Mouse (Mus musculus) adrenal gland, adult 2 months (tissue): ENCODE measurements around the gene Krt7. TPM values are rescaled to one million over a fixed set of nuclear protein-coding genes. Genes with fewer than 3 reads are reported as not detected.

Experiments used
- DNase-seq: peaks from one replicate; pipeline ENCODE4 v3.0.0; 2021
- microRNA-seq, 2 experiments: library from miRNA; unstranded; fragments of <30 nt; microRNA quantifications; one replicate each; pipeline ENCODE4 v1.2.0; 2021
- polyA plus RNA-seq: library from polyadenylated mRNA; depleted of rRNA; stranded (reverse); fragments of >200 nt; gene quantifications from 2 replicates; pipeline ENCODE4 v1.2.3, GENCODE M21; 2012; rRNA removed
- total RNA-seq, 2 experiments: library from RNA; stranded (reverse); gene quantifications; 2 replicates each; pipeline ENCODE4 v1.2.3; 2021

The Krt7 gene
- total and polyA plus RNA-seq, 3 experiments = 0.76 to 3.2 (median 2.1) TPM

DNA sequence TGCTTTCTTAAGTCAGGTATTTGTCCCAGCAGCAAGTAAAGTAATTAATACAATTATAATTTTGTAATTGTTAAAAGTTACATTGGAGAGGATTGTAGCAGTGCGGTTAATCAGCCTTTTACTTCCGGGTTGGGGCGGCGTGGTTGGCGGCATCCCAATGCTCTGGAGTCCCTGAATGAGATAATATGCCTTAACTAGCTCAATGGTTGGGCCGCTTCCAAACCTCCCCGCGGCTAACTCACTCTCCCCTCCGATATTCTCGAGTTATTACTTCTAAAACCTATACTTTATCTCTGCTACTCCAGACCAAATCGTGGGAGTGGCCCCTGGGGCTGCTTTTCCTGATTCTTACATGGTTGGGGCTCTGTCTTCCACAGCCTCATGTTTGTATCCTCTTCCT lies 35.7 kb downstream of the Krt7 start:
- DNase-seq = no peak

DNA sequence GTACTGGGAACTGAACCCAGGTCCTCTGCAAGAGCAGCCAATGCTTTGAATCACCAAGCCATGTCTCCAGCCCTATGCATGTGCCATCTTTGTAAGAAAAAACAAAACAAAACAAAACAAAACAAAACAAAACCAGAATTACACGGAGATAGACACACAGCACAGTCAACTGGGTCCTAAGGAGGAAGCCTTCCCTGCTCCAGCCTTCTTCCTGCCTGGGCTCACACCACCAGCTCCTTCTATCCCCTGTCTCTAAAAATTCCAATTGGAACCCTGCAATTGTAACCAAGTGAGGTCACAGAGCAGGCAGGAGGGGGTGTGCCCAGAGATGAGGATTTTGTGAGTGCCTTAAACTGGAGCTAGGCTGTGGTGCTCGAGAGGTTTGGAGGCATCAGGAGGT lies 36.6 kb downstream of the Krt7 start, which contains the start of gene Krt88:
Krt88 (plus strand) TSS at position 301 of the 400 bp plus-strand sequence.
- DNase-seq = no peak

- peak; percentile 80 for DNase-seq
Observed at GRCm38 (mm10) chr15:101453093-101453736, 42.4 kb downstream of the Krt7 start.

DNA sequence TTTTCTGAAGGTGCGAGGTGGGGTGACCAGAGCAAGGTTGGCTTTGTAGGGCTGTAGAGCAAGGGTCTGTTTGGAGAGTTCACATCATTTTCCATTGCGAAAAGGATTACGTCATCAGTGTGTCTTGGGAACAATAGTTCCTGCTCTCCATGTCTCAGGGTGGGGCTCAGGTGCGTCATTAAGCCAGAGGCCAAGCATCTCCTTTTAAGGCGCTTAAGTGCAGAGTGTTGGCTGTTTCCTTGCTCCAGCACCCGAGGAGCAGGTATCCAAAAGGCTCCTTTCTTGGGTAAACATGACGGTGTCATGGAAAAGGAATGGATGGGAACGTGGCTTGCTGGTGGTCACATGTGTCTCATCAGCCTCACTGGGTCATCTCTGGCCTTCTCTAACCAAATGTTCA lies 43.9 kb downstream of the Krt7 start:
- no peak for DNase-seq

DNA sequence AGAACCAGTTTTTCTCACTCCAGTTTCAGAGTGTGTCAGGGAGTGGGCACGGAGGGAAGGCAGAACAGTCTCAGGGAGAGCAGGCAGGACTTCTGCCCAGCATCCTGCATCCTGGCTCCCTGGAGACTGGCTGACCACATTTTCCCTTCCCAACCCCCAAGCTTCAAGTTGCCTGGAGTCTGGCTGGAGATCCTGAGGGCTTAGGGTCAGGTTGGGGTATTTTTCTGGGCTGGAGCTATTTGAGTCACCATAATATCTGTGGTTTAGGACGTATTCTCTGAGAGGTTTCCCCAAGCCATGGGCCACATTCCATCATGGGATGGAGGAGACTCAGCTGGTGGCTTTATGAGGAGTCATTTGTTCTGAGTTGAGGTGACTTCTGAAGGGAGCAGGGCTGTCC lies 44.4 kb downstream of the Krt7 start:
- no peak for DNase-seq

- DNase-seq = no peak
Observed at GRCm38 (mm10) chr15:101455891-101456290, 45.0 kb downstream of the Krt7 start.

- peak; percentile 23 for DNase-seq
Observed at GRCm38 (mm10) chr15:101458361-101458930, 47.6 kb downstream of the Krt7 start.

DNA sequence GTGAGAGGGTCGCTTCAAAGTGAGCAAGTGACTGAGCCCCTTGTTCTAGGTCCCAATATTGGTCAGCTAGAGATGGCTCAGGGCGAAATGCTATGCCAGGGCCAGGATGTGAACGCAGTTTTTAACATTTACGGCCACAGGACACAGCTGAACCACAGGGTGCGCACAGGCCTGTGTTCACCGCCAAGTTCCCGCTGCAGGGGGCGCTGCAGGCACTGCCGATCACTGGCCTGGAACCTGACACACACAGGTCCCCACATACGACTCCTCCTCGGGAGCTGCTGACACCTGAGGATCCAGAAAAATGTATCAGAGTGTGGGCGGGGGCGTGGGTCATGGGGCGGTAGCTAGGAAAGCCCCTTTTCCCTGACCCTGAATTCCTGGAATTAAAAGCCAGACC lies 48.4 kb downstream of the Krt7 start:
- no peak for DNase-seq

DNA sequence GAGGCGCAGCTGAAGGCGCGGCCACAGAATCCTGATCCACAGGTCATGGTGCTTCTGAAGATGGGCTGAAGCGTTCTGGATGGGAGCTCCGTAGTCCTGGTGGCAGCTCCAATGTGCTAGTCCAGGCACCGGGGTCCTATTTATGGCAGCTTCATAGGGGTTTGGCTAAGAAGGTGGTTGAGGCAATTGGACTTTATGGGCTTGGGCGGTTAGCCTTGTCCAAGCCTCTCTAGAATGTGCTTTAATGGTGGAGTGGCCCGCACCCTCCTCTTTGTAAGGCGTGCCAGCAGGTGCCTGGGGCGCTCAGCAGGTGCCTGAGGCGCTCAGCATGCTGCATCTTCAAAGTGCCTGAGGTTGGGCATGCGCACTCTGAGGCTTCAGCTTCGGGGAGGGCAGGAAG lies 52.8 kb downstream of the Krt7 start, which contains the start of gene Krt81:
Krt81 (minus strand) TSS at position 101 of the 400 bp plus-strand sequence.
- no peak for DNase-seq

DNA sequence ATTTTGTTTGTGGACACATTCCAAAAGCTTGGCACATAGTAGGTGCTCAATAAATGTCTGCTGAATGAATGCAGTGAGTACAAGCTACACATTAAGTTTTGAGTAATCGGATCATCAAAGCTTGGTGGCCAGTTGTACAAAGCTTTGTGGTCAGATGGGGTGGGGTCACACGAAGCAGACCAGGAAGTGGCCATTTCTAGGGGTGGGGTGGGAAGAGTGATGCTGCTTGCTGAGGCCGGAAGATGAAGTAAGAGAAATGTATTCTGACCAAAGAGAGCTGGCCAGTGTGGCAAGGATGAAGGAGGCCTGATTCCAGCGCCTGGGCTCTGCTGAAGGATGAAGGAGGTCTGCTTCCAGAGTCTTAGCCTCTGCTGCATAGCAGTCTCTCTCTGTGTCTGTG lies 58.2 kb downstream of the Krt7 start:
- no peak for DNase-seq

DNA sequence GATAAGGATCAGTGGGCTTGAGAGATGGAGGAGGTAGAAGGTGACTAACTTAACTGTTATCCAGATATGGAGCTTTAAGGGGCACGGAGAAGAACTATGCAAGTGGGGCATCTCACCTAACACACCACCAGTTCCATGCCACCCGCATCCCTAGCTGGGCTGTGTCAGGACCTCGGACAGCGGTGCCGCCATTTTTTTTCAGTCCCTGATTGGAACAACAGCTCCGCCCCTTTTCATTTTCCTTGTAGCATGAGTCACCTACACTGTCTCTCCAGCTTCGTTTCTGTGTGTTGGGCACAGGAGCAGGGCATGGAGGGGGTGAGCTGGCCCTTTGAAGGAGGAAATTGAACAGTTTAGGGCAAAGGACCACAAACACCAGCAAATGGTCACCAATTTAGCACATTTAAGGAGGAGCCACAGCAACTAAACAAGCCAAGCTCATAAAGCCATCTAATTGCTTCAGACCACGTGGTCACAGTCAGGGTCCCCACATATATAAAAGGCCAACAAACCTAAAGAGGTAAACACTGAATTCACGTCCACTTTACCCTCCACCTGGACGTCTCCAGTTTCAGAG lies 62.2 kb downstream of the Krt7 start, which contains the start of gene Krt86:
Krt86 (plus strand) TSS at position 527 of the 577 bp plus-strand sequence.
- DNase-seq = peak; percentile 65

GRCm38 (mm10) chr15:101479007-101479665 lies 68.3 kb downstream of the Krt7 start:
- DNase-seq = peak; percentile 37

DNA sequence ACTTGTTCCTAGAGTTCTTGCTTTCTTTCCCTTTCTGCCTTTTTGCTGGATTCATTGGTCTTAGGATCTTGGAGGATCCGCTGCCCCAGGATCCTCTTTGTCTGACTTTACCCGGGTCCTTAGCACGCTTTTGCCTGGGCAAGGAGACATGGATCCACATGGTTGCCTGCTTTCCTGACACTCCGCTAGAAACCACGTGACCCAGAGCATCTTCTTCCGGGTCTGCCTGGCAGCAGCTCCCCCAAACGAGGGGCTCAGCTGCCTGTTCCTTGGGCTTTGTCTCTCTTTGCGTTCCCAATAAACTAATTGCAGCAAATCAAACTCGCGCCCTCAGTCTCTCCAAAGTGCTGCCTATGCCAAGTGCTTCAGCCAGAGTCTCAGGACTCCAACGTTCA lies 68.8 kb downstream of the Krt7 start:
- DNase-seq = no peak

Small RNAs within 50 kb of the gene (microRNA-seq; reads per million reads assigned to microRNA genes)
- gene Mir1941 = 32.1 to 36.8 reads per million in 2 experiments

Other genes starting within 250 kb of the Krt7 start
- 10 to 100 TPM in 1 of 2 experiments, 1 to 10 TPM in 1; 5.2 to 10.0 TPM for gene Acvr1b, start 237.0 kb upstream of the Krt7 start, total RNA-seq
- 10.1 and 11.2 TPM in 2 replicates for gene Acvr1b, start 237.0 kb upstream of the Krt7 start, polyA plus RNA-seq
- gene Grasp, start 186.9 kb upstream of the Krt7 start, total RNA-seq = 10 to 100 TPM; 16.4 to 21.0 TPM
- gene Grasp, start 186.9 kb upstream of the Krt7 start, polyA plus RNA-seq = 53.0 and 60.3 TPM in 2 replicates
- gene Nr4a1, start 156.8 kb upstream of the Krt7 start, total RNA-seq = 100 to 1,000 TPM; 560 to 565 TPM
- gene Nr4a1, start 156.8 kb upstream of the Krt7 start, polyA plus RNA-seq = 162 and 415 TPM in 2 replicates
- 10 to 100 TPM; 38.6 to 58.8 TPM for gene Atg101, start 126.8 kb upstream of the Krt7 start, total RNA-seq
- 31.9 and 35.4 TPM in 2 replicates for gene Atg101, start 126.8 kb upstream of the Krt7 start, polyA plus RNA-seq
- gene 6030408B16Rik, start 117.8 kb upstream of the Krt7 start, total RNA-seq = under 1 TPM; 0.40 to 0.52 TPM
- 1.4 and 2.0 TPM in 2 replicates for gene 6030408B16Rik, start 117.8 kb upstream of the Krt7 start, polyA plus RNA-seq
- gene Krt80, start 40.9 kb upstream of the Krt7 start, total RNA-seq = 1 to 10 TPM; 3.6 TPM
- gene Krt80, start 40.9 kb upstream of the Krt7 start, polyA plus RNA-seq = 1.9 and 2.3 TPM in 2 replicates
- not detected for gene Krt87, start 27.8 kb downstream of the Krt7 start, total RNA-seq
- gene Krt87, start 27.8 kb downstream of the Krt7 start, polyA plus RNA-seq = 0.04 TPM in 1 of 2 replicates, not detected in the other
- not detected for gene Krt88, start 36.7 kb downstream of the Krt7 start, total RNA-seq
- not detected in 2 replicates for gene Krt88, start 36.7 kb downstream of the Krt7 start, polyA plus RNA-seq
- gene Krt81, start 52.7 kb downstream of the Krt7 start, total RNA-seq = not detected
- gene Krt81, start 52.7 kb downstream of the Krt7 start, polyA plus RNA-seq = not detected in 2 replicates
- not detected for gene Krt86, start 62.4 kb downstream of the Krt7 start, total RNA-seq
- not detected in 2 replicates for gene Krt86, start 62.4 kb downstream of the Krt7 start, polyA plus RNA-seq
- gene Krt83, start 80.5 kb downstream of the Krt7 start, total RNA-seq = not detected
- 0.12 TPM in 1 of 2 replicates, not detected in the other for gene Krt83, start 80.5 kb downstream of the Krt7 start, polyA plus RNA-seq
- not detected for gene Gm49425, start 106.2 kb downstream of the Krt7 start, total RNA-seq
- not detected in 2 replicates for gene Gm49425, start 106.2 kb downstream of the Krt7 start, polyA plus RNA-seq
- gene Krt84, start 121.8 kb downstream of the Krt7 start, total RNA-seq = not detected
- not detected in 2 replicates for gene Krt84, start 121.8 kb downstream of the Krt7 start, polyA plus RNA-seq
- gene Krt82, start 139.6 kb downstream of the Krt7 start, total RNA-seq = not detected
- not detected in 2 replicates for gene Krt82, start 139.6 kb downstream of the Krt7 start, polyA plus RNA-seq
- gene Krt90, start 151.9 kb downstream of the Krt7 start, total RNA-seq = not detected
- not detected in 2 replicates for gene Krt90, start 151.9 kb downstream of the Krt7 start, polyA plus RNA-seq
- gene Krt75, start 162.9 kb downstream of the Krt7 start, total RNA-seq = not detected
- not detected in 2 replicates for gene Krt75, start 162.9 kb downstream of the Krt7 start, polyA plus RNA-seq
- gene Gm5414, start 217.1 kb downstream of the Krt7 start, total RNA-seq = not detected
- not detected in 2 replicates for gene Gm5414, start 217.1 kb downstream of the Krt7 start, polyA plus RNA-seq
- gene Gm5478, start 236.3 kb downstream of the Krt7 start, total RNA-seq = not detected
- gene Gm5478, start 236.3 kb downstream of the Krt7 start, polyA plus RNA-seq = not detected in 2 replicates